Mouse (Mus musculus) liver, adult (tissue): ENCODE data around the gene Lin37.

Experiments used
- GATA4 ChIP-seq: IDR thresholded peaks from 2 replicates; pipeline ENCODE4 v1.6.1; 2014; ENCODE audit warnings: mild to moderate bottlenecking, low read length; ENCODE audit not compliant: insufficient replicate concordance

Lin37 gene

GRCm38 (mm10) chr7:30590927-30591604 lies 31.4 kb upstream of the Lin37 start:
- TF ChIP-seq GATA4: no peak

GRCm38 (mm10) chr7:30589435-30590301 lies 30.0 kb upstream of the Lin37 start:
- no peak for TF ChIP-seq GATA4

- no peak for TF ChIP-seq GATA4
Observed at GRCm38 (mm10) chr7:30588676-30589434, 29.2 kb upstream of the Lin37 start, which contains the start of gene Kmt2b. TSS of gene Kmt2b (minus strand) at chr7:30588726.

GRCm38 (mm10) chr7:30587842-30588667 lies 28.4 kb upstream of the Lin37 start:
- TF ChIP-seq GATA4: no peak

GRCm38 (mm10) chr7:30586455-30587020 lies 26.9 kb upstream of the Lin37 start:
- TF ChIP-seq GATA4: no peak

GRCm38 (mm10) chr7:30585170-30585569 lies 25.5 kb upstream of the Lin37 start:
- no peak for TF ChIP-seq GATA4

GRCm38 (mm10) chr7:30584339-30584738 lies 24.7 kb upstream of the Lin37 start:
- no peak for TF ChIP-seq GATA4

- TF ChIP-seq GATA4: no peak
Observed at GRCm38 (mm10) chr7:30581547-30581946, 21.9 kb upstream of the Lin37 start.

GRCm38 (mm10) chr7:30579950-30580349 lies 20.3 kb upstream of the Lin37 start:
- no peak for TF ChIP-seq GATA4

- no peak for TF ChIP-seq GATA4
Observed at GRCm38 (mm10) chr7:30572969-30573368, 13.3 kb upstream of the Lin37 start.

GRCm38 (mm10) chr7:30572389-30572788 lies 12.8 kb upstream of the Lin37 start:
- no peak for TF ChIP-seq GATA4

- TF ChIP-seq GATA4: no peak
Observed at GRCm38 (mm10) chr7:30567555-30567954, 7.9 kb upstream of the Lin37 start.

- TF ChIP-seq GATA4: no peak
Observed at GRCm38 (mm10) chr7:30566033-30566432, 6.4 kb upstream of the Lin37 start.

- TF ChIP-seq GATA4: no peak
Observed at GRCm38 (mm10) chr7:30564970-30565571, 5.4 kb upstream of the Lin37 start, which contains the start of gene Igflr1. TSS of gene Igflr1 (plus strand) at chr7:30565427.
